Mouse (Mus musculus) testis, postnatal 14 days (tissue): ENCODE data around the gene Sncg.
"Not testable (repeated sequence)": the region's sequence is repeated elsewhere in the genome, so short reads cannot be mapped to it uniquely, and the experiment has no call there.

ENCODE experiments used
- DNase-seq: peaks from one replicate; pipeline ENCODE4 v3.0.0; 2021; ENCODE audit warnings: low spot score

Sncg gene

DNA sequence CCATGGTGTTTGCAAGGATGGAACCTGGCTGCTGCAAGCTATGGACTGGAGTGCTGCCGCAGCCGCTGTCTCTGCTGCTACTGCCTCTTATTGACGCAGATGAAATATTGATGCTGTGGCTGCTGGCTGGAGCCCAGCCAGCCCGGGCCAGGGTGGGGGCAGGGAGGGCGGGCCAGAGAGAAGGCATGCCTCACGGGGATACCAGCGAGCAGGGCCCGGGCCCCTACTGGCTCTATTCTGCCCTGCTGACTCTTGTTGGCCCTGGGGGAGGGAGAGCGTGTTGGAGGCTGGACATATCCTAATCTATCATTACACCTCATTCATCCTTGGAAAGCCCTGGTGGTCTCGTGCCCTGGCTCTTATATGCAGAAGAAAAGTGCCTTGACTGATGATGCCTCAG is at the start of gene Sncg:
TSS of gene Sncg (minus strand) at position 213 of the 400 bp plus-strand sequence.
- DNase-seq, result no peak

DNA sequence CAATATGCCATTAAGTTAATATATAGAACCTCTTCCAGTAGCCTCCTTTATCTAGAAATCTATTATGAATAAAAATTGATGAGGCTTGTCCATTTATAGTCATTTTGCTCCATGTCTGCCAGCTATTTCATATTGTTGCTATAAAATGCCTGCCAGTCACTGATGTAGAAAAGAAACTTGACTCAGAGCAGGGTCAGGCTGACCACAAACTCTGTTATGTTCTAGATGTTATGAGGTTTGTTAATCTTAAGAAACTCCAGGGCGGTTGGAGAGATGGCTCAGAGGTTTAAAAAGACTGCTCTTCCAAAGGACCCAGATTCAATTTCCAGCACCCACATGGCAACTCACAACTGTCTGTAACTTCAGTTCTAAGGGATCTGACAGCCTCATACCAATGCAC is 46.5 kb upstream of the Sncg start:
- no peak for DNase-seq

DNA sequence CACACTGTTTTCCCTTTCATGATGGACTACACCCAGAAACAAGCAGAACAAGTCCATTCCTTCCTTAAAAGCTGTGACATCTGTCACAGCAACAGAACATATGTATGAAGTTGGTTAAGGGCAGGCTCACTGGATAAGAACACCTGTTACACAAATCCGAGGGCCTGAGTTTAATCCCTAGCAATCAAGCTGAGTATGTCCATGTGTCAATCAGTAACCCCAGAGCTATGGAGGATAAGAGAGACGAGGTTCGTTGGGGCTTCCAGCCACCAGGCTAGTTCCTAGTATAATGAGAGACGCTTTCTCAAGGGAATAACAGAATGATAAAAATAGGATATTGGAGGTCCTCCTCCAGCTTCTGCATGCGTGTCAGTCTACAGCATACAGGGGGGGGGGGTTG is 42.9 kb upstream of the Sncg start:
- DNase-seq, result no peak

DNA sequence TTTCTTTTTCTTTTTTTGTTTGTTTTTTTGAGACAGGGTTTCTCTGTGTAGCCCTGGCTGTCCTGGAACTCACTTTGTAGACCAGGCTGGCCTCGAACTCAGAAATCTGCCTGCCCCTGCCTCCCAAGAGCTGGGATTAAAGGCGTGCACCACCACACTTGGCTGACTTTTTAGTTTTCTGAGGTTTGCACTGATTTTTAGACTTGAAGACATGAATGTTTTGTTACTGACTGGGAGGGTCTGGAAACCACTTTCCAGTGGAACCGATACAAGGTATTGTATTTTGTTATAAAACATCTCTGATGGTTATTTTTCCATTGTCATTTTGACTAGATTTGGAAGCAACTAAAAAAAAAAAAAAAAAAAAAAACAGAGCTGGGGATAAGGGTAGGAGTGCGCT is 42.4 kb upstream of the Sncg start:
- DNase-seq, result not testable (repeated sequence)

DNA sequence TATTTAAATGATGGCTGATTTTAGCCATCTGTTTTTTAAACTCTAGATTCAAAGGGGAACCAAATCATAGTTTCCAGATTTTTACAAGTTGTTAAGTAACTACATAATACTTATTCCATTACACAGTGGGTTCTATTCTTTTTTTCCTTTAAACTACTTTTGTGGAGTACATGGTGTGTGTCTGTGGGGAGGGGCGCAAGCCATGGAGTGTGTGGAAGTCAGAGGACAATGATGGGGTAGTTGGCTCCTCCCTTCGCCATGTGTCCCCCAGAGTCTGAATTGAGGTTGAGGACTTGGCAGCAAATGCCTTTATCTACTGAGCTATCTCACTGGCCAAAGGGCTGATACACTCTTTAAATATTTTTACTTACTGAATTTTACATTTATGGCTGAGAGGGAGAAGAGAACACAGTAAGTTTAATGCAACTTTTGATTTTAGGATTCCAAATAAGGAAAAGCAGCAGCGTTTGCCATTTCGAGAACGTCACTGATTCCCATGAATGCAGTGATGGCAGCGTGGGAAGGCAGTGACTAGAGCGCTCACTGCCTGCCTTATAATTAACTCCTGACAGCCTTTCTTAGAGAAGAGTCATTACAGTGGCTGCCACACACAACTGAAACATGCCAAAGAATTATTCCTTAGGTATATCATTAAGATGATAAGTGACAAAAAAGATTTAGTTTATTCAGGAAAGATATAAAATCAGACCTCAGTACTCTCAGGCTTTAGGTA is 37.7 kb upstream of the Sncg start:
- no peak for DNase-seq

DNA sequence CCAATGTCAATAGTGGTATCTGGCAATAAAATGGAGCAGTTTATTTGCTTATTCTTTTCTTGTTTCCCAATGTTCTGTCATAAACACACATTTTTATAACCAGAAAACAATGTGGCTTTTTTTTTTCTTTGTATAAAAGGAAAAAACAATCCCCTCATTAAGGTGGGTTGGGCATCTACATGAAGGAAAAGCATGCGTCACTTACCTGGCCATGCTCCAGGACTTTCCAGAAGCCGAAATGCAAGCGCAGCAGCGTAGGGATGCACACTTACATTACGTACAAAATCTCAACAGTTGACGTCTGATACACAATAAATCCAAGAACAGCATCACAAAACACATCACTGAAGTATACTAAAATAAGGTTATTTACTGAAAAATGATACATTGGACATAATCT is 36.1 kb upstream of the Sncg start:
- no peak for DNase-seq

DNA sequence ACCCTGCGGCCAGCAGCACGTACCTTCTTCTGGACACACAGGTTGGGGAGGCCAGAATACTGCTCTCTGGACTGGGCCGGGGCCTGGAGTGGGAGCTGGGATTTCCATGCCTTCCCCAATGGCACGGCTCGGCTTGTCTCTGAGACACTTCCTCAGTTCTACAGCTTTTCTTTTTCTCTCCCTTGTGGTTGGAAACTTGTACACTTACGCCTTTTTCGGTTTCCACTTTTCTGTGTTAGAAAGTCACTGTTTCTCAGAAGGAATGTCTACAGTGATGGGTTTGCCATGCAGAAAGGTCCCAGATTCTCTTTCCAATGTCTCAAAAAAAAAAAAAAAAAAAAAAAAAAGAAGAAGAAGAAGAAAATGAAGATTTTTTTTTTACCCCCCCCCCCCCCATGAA is 28.8 kb upstream of the Sncg start:
- no peak for DNase-seq

DNA sequence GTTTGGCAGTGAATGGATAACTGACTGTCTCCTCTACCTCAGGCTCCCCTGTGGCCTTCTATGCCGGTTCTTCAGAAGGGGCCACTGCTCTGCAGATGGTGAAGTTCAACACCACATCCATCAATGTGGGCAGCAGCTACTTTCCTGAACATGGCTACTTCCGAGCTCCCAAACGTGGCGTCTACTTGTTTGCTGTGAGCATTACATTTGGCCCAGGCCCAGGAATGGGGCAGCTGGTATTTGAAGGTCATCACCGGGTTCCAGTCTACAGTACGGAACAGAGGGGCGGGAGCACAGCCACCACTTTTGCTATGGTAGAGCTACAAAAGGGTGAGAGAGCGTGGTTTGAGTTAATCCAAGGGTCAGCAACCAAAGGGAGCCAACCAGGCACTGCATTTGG is 28.3 kb upstream of the Sncg start:
- DNase-seq, result no peak

DNA sequence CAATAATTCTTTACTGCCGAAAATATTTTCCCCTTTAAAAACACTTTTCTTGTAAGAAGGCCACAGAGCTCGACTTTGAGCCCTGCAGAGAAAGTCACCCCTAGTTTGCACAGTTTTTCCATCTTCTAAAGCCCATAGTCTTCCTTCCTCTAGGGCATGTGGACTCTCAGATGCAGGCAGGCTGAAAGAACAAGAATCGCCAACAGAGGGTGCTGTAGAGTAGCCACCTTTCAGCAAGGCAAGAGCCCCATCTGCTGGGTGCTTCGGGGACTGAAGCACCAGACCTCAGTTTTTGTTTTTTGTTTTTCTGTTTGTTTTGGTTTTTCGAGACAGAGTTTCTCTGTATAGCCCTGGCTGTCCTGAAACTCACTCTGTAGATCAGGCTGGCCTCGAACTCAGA is 26.5 kb upstream of the Sncg start:
- peak; percentile 67 for DNase-seq

DNA sequence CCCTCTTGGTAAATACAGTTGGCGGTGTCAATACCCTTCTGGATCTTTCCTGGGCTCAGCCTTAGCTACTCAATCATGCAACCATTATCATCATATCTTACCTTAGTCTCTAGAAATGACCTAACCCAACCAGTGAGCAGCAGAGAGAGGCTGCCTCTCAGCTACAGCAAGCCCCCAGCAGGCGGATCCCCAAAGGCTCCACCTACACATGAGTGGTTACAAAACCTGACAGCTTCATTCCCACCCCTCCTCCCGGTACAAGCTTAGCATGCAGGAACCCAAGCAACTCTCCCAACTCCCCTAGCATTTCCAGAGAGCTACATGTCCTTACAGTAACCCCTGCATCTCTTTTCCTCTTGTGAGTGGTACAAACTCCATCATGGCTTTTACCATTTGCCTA is 25.4 kb upstream of the Sncg start:
- DNase-seq, result no peak

DNA sequence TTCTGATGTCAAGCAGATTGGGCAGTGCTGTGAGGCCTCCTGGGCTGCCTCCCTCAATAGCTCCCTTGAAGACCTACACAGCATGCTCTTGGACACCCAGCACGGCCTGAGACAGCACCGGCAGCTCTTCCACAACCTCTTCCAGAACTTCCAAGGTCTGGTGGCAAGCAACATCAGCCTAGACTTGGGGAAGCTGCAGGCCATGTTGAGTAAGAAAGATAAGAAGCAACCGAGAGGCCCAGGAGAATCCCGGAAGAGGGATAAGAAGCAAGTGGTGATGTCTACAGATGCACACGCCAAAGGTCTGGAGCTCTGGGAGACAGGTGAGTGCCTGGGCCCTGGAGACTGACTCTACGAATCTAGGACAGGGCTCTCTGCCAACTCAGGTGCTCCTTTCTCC is 24.7 kb upstream of the Sncg start:
- DNase-seq, result no peak

DNA sequence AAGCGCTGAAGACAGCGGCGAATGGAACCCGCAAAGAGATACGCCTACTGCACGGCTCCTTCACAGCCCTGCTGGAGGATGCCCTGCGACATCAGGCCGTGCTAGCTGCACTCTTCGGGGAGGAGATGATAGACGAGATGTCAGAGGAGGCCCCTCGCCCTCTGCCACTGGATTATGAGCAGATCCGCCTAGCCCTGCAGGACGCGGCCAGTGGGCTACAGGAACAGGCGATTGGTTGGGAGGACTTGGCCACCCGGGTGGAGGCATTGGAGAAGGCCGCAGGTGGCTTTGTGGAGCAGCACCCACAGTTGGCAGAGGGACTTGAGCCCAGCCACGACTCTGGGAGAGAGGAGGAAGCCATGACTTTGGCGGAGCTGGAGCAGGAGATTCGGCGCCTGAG is 24.3 kb upstream of the Sncg start:
- DNase-seq, result no peak

DNA sequence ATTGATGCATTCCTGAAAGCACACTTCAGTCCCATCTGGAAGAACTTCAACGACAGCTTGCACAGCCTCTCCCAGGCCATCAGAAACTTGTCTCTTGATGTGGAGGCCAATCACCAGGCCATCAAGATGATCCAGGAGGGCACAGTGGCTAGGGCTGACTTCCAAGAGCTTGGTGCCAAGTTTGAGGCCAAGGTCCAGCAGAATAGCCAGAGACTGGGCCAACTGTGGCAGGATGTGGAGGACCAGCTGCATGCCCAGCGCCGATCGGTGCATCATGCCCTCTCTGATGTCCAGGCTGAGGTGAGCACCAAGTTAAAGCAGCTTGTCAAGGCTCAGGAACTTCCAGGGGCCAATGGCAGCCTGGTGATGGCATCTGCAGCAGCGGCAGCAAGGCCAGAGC is 23.3 kb upstream of the Sncg start:
- DNase-seq, result no peak

DNA sequence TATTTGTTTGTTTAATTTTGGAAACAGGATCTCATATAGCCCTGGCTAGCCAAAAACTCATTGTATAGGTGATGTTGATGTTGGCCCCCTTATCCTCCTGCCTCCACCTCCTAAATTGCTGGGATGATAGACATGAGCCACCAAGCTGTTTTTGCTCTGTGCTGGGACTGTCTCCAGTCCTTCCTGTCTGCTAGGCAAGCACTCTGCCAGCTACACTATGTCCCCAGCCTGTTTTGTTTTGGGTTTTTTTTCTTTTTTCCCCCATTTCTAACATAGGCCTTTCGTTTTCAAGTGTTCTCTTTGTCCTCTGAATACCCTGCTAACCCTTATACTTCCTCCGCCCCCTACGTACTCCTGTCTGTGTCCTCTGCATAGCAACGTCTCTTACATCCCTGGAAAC is 18.7 kb upstream of the Sncg start:
- no peak for DNase-seq

DNA sequence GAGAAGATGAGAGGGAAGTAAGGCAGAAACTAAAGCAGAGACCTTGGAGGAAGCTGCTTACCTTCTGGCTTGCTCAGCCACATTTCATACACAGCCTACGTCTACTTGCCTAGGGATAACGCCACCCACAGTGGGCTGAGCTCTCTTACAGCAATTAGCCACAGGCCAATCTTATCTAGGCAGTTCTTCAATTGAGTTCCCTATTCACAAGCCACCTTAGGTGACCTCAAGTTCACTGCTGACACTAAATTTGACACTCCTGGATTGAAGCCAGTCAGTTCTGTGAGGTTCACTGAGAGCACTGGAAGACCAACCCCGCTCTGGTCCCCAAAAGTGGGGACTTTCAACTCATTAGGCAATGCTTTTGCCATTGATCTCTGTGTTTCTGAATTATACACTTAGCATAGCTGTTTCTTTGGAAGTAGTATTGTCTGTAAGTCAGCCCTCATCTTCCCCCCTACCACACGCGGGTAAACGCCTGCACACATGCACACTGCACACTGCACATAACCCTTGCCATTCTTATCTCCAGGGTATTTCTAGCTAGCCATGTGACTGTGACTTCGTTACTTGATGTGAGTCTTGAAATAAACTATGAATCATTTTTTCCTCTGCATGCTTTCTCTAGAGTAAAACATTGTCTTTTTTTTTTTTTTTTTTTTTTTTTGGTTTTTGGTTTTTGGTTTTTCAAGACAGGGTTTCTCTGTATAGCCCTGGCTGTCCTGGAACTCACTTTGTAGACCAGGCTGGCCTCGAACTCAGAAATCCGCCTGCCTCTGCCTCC is 8.5 kb upstream of the Sncg start:
- DNase-seq, result no peak

DNA sequence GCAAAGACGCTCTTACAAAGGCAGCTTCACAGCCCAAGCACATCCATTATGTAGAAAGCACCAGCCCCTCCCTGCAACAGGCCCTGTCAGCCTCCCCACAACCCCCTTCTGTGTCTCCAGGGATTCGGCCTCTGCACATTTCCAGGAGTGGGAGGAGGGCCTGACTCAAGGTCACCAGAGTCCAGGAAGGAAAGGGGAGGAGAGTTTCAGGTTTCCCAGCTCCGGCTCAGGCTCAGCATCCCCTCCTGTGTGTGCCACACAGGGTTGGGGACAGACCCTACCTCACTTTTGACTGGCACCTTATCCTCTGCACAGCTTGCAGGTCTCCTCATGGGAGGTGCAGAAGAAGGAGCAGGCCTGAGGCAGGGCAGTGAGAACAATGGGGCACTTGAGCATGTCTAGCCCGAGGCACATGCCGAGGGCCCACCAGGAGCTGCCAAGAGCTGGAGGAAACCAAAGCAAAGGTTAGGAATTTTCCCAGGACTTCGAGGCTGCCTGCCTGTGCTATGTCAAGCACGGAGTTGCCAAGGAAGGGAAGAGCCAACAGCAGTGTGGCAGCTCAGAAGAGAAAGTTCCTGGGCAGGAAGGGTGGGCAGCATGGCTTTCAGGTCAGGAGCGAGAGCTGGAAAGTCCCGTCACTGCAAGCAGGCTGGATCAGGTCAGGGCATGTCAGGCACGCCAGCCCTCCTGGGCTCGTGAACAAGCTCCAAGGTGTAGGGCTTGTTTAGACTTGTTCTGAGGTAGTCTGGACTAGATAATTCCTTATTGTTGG is 4.2 kb upstream of the Sncg start:
- no peak for DNase-seq

DNA sequence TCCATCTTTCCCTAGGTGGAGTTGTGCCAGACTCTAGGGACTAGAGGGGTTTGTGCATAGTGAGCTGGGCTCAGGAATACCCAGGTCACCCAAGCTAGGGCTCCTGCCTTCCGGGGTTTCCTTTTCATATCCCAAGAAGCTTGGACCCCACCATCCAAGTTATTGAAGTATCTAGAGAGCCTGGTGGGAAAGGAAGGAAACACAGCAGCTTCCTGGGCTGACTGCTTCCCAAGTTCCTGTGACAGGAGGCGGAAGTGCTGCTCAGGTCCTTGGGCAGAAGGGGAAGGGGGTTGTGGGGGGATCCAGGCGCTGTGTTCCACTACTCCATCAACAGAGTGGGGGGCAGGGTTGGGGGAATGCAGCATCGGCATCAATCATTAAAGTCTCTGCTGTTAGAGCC is 2.5 kb upstream of the Sncg start:
- DNase-seq, result no peak

DNA sequence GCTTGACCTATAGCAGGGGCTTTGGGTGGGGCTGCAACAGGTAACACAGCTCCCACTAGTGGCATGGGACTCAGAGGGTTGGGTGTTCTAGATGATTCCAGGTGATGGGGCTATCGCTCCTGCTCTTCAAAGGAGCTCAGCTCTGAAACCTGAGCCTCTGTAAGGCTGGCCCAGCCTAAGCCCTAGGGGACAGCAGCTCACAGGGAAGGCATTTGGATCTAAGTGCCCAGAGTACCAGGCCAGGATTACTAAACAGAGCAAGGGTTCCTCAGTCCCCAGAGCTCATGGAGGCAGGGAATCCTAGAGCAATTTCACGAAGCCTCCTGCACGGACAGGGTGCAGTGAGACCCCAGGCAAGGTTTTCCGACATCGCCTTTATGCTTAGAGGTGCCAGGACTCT is 1.4 kb upstream of the Sncg start:
- no peak for DNase-seq

DNA sequence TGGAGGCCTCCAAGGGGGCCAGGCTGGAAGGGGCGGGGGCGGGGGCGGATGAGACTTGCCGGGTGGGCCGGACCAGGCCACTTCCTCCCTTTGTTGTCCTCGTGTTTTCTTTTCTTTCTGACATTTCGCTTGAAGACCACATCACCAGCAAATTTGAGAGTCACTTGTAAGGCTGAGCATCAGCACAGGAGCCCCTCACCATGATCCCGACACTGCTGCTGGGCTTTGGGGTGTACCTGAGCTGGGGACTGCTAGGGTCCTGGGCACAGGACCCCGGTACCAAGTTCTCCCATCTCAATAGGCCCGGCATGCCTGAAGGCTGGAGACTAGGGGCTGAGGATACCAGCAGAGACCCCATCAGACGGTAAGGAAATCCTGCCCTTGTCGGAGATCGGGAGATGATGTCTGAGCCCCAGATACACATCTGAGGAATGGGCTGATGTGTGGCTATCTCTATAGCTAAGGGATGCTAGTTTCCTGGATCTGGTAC is 871 bp upstream of the Sncg start, which contains the start of gene Mmrn2:
TSS of gene Mmrn2 (plus strand) at position 51 of the 490 bp plus-strand sequence.
- DNase-seq, result no peak

DNA sequence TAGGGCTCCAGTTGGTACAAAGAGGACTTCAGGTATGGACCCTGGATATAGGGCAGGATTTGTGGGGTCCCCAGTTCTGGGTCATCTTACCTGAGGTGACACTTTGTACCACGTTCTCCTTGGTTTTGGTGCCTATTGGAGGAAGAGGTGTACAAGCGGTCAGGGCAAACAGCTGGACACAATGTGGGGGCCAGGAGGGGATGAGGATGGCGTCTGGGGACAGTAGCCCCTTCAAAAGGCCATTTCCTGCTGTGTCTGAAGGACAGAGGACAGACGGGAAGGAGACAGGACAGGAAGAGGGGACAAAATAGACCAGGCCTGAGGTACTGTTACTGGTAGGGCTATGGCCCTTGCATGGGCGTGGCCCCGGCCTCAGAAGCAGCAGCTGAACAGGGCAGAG is 1.0 kb downstream of the Sncg start:
- DNase-seq, result no peak

DNA sequence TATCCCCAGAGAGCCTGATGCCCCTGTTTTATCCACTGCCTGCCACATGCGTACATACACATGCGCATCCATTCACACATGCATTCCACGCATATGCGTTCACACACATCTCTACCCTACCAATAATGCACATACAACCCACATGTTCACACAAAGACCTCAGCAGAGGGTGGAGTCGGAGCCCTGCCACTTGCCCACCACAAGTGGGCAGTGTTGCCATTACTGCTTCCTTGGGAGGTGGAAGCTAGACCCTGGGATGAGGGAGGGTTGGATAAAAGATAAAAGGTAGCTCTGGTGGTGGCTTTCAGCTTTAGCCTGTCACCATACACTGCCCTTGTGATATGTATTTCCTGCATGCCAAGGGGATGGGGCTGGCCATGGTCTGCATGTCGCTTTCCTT is 1.9 kb downstream of the Sncg start:
- DNase-seq, result peak; percentile 27

DNA sequence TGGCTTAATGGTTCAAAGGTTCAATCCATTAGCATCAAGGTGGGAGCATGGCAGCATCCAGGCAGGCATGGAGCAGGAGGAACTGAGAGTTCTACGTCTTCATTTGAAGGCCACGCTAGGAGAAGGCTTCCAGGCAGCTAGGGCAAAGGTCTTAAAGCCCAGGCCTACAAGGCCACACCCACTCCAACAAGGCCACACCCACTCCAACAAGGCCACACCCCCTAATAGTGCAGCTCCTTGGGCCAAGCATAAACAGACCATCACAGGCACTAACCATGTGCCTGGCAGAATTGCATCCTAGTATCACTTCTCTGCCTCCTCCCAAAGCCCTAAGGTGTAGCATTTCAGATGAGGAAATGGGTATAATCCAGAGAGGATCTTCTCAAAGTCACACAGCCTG is 2.8 kb downstream of the Sncg start:
- no peak for DNase-seq

DNA sequence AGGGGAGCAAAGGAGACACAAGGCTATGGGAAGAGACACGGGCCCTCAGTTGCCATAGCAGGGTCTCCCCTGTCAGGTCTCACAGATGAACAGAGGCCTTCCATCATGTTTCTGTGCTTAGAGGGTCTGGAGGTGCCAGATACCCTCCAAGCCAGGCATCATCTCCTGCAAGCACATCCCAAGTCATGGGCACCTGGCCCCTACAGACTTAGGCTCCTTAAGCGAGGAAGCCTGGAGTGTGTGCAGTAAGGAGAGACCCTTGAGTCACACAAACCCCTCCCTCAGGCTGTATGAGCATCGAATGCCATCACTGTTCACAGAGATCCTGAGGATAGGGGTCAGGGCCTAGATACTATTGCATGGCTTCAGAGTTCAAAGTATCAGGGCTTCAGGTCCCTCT is 3.7 kb downstream of the Sncg start:
- no peak for DNase-seq
